Mouse (Mus musculus) testis, postnatal 14 days (tissue): ENCODE results near the gene As3mt.
"Not testable (repeated sequence)": the region's sequence is repeated elsewhere in the genome, so short reads cannot be mapped to it uniquely, and the experiment has no call there.

Experiments
- DNase-seq: peaks from one replicate; pipeline ENCODE4 v3.0.0; 2021; ENCODE audit warnings: low spot score

The As3mt gene

DNA sequence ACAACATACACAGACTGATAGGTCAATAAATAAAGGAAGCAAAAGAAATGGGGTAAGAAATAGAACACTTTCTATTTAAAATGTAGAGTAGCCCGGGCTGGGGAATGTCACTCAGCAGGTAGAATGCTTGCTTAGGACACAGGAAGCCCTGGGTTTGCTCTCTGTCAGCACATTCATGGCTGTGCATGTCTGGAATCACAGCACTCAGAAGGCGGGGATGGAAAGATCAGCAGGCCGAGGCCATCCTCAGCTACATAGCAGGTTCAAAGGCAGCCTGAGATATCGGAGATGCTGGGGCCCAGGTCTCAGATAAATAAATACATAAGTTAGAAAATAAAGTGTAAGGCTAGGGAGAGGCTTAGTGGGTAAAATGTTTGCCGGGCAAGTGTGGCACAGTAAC is 45.0 kb downstream of the As3mt start:
- no peak for DNase-seq

GRCm38 (mm10) chr19:46755066-46755465 is 47.8 kb downstream of the As3mt start:
- DNase-seq: no peak

DNA sequence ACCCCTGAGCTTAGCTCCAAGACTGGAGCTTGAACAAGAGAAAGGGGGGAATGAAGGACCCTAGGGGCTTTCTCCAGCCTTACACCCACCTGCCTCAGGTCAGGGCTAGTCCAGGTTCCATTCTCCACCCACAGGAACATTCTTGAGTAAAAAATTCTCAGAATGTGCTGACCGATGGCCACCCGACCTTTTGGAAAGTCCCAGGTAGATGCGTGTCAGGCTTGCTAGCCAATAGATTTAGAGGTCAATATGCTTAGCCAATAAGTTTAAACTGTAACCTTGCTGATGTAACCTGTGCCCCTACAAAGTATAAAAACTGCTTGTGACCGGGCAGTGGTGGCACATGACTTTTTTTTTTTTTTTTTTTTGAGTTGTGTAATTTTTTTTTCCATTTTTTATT is 49.0 kb downstream of the As3mt start:
- no peak for DNase-seq

DNA sequence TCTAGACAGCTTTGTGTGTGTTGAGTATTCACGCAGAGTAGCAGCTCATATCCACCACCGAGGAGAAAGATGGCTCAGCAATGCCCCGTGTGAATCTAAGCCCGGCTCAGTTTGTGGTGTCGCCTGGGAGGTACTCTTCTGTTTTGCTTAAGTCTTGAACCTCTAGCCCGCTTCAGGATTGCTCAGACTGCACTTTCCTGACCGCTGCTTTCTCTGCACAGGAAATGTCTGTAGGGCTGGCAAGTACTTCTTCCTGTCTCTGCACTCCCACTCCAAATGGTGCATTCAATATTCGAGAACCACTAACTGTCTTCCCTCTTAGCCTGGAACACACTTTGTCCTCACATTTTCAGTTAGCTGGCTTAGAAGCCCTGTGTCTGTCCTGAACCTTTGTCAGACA is 51.8 kb downstream of the As3mt start:
- DNase-seq: no peak

- not testable (repeated sequence) for DNase-seq
These were observed 52.7 kb downstream of the As3mt start for GRCm38 (mm10) chr19:46759909-46760308.

DNA sequence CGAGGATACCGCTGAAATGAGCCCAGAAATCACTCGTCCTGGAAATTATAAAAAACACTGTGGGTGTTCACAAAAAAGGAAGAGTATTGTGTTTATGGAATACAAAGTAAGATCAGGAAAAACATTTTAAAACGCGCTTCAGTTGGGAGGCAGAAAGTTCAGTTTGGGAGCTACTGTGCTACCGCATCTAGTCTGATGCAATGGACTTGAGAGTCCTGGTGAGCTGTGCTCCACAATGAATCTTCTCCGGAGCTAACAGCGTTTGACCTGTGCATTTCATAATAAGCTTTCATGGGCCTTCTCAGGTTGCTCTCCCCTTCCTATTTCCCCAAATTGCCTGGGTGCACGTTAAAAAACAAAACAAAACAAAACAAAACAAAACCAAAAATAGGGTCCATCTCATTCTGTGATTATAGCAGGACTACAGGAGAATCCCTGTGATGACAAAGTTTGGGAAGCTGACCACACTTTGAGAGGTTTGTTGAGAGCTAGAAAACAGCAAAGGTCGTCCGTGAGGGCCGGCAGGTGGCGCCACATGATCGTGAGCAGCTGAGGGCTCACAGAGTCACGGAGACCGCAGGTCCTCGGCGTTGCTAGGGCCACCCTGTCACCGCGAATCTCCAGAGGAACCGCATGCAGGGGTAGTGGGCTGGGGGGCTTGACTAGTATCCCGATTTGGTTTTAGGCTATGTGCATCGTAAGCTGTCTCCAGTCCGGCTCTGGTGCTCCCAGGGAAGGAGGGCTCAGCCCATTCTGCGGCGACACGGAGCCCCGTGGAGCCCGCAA is 53.3 kb downstream of the As3mt start:
- DNase-seq: peak; percentile 85

DNA sequence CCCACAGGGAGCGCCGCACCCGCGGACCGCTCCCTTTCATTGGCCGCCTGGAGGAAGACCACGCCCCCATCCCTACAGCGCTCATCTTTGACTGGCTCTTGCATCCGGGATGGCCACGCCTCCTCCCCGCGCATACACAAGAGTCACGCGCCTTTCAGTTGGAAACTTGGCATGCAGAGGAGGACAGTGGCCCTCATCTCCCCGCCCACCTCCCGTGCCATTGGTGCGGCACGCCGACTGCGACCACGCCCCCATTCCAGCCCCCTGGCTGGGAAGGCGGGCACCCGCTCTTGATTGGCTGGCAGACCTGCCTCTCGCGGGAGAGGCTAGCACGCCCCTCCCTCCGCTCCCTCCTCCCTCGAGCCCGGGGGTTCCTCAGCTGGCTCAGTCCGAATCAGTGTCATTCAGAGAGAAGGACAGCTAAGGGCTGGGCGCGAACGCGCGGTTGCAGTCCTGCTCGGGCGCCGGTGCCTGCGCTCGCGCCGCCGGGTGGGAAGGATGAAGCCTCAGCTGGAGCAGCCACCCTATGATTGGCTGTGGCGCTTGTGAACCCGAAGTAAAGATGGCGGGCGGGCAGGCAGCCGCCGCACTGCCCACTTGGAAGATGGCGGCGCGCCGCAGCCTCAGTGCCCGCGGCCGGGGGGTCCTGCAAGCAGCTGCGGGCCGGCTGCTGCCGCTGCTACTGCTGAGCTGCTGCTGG is 54.1 kb downstream of the As3mt start, which contains the start of gene Cnnm2:
Cnnm2 (plus strand) TSS at position 350 of the 700 bp plus-strand sequence.
- peak; percentile 100 for DNase-seq

- DNase-seq: no peak
These were observed 54.7 kb downstream of the As3mt start for GRCm38 (mm10) chr19:46761971-46762290.

GRCm38 (mm10) chr19:46762291-46762991 is 55.2 kb downstream of the As3mt start:
- peak; percentile 50 for DNase-seq

DNA sequence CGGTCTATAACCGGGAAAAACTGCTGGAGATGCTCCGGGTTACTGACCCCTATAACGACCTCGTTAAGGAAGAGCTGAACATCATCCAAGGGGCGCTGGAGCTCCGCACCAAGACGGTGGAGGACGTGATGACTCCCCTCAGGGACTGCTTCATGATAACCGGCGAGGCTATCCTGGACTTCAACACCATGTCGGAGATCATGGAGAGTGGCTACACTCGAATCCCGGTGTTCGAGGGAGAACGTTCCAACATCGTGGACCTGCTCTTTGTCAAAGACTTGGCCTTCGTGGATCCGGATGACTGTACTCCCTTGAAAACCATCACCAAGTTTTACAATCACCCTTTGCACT is 55.7 kb downstream of the As3mt start:
- no peak for DNase-seq

GRCm38 (mm10) chr19:46763356-46763755 is 56.1 kb downstream of the As3mt start:
- DNase-seq: no peak

DNA sequence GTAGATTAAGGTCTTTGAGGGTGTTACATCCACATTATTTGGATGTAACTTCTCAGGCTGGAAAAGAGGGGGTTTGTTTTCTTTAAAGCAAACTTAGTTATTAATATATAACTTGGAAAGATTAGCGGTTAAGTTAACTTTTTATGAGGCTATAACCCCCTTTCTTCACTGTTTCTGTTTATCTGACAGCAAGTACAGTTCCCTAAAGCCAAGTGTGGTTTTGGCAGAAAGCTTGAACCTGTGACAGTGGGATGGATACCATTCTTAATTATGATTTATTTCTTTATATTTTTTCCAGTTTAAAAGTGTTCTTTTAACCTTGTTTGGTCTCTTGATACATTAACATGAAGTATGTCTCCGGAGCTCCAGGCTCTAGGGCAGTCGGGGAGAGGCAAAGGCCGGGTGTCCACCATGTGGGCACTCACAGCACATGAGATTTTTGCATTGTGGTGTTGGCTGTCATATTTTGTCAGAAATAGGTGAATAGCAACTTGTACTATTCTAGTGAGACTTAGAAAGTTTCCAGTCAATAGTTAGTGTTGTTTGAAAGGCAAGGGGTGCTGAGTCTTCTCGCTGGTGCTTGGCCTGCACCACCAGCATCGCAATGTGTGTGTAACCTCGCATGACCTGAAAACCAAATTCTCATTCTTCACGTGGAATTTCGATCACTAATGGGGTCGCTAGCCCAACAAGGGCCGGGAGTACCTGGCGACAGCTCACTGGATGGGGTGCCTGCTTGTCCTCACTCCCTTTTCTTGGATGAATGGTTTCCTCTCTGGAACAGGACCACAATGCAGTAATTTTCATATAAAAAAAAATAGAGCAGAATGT is 56.9 kb downstream of the As3mt start:
- DNase-seq: no peak

- no peak for DNase-seq
These were observed 57.5 kb downstream of the As3mt start for GRCm38 (mm10) chr19:46764763-46765117.

DNA sequence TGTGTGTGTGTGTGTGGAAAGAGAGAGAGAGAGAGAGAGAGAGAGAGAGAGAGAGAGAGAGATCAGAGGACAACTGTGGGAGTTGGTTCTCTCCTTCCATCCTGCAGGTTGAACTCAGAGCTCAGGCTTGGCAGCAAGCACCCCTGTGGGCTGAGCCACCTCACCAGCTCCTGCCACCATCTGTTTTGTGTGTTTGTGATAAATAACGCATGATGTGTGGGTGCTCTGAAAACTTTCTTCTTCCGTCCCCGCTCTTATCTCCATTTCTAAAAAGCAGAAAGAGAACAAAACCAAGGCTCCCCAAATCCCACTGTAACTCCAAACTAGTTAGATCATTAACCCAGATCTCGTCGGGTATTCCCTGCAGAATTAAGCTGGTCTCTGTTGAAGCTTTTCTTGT is 58.9 kb downstream of the As3mt start:
- no peak for DNase-seq

DNA sequence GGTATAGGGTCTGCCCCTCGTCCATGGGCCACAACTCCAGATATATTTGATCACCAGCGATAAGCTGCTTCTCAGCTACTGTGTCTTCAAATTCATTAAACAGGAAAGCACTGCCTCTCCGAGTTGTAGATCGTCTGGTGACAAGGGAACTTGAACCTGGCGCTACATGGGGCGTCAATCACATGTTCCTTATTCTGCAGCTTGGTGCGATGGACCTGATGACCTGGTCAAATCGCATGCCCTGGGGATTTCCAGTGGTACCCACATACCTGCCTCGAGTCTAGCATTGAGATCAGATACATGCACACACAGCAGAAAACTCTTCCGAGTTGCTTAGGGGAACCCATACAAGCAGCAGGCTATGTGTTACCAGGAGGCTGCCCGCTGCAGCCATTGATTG is 62.5 kb downstream of the As3mt start:
- no peak for DNase-seq

GRCm38 (mm10) chr19:46771801-46772200 is 64.5 kb downstream of the As3mt start:
- no peak for DNase-seq

- DNase-seq: no peak
These were observed 69.1 kb downstream of the As3mt start for GRCm38 (mm10) chr19:46776391-46776790.

- no peak for DNase-seq
These were observed 69.6 kb downstream of the As3mt start for GRCm38 (mm10) chr19:46776850-46777249.

DNA sequence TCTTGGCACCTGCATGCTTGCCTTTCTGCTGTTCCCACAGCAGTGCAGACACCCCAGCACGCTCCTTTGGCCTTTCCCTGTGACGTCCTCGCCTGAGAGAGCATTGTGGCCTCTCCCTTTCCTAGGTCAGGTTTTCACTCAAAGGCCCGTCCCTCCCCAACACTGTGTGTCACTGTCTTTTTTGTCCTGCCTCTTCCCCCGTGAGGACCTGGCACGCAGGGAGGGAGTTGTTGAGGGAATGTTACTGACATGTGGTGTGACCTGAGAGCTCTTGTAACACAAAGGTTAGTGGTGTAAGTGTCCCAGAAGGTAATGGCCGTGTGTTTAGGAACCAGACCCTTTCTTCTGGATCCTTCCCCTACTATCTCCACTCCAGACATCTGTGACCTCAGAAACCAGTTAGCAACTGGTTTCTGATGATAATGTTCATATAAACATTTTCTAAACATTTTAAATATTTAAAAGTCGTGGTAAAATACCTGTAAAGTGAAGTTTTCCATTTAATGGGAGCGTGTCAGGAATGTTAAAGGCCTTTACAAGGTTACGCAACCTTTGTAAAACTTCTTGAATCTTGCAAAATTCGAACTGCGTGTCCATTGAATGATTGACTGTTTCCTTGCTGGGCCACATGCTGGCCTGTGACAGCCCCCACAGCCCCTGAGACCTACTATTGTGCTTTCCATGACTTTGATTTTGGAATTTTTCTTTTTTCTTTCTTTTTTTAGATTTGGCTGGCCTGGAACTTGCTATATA is 70.8 kb downstream of the As3mt start:
- DNase-seq: no peak

DNA sequence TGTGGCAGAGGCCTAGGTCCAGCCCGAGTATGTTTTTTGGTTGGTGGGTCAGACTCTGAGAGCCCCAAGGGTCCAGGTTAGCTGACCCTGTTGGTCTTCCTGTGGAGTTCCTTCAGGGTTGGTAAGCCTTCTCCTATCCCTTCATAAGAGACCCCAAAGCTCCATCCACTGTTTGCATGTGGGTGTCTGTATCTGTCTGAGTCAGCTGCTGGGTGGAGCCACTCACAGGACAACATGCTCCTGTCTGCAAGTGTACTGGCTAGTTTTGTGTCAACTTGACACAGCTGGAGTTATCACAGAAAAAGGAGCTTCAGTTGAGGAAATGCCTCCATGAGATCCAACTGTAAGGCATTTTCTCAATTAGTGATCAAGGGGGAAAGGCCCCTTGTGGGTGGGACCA is 71.9 kb downstream of the As3mt start:
- not testable (repeated sequence) for DNase-seq

GRCm38 (mm10) chr19:46784038-46784437 is 76.8 kb downstream of the As3mt start:
- no peak for DNase-seq

- no peak for DNase-seq
These were observed 77.2 kb downstream of the As3mt start for GRCm38 (mm10) chr19:46784502-46784901.
